Mouse (Mus musculus): ENCODE data around the gene Thbs2.

Thbs2 gene

DNA sequence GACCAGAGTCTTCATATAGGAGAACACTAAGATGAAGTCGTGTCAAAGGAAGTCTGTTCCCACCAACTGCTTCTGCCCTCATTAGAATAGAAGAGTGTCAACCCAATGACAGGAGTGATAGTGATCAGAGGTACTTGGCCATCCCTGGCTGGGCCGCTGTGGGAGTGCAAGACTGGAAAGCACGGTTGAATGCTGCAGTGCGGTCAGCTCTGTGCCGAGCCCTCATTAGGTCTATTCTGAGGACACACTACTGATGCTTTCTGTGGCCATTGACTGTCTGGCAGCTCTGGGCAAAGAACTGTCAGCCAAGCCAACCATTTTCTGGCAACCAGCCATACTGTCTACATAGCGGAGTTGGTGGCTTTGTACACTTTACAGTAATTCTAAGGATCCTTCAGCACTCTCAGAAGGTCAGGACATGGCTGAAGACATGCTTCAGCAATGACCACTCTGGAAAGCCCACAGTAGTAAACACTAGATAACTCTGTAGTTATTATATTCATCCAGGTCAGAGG lies 2.3 kb upstream of the Thbs2 start:
- no peak for ATAC-seq (ENCODE audit: low TSS enrichment)

DNA sequence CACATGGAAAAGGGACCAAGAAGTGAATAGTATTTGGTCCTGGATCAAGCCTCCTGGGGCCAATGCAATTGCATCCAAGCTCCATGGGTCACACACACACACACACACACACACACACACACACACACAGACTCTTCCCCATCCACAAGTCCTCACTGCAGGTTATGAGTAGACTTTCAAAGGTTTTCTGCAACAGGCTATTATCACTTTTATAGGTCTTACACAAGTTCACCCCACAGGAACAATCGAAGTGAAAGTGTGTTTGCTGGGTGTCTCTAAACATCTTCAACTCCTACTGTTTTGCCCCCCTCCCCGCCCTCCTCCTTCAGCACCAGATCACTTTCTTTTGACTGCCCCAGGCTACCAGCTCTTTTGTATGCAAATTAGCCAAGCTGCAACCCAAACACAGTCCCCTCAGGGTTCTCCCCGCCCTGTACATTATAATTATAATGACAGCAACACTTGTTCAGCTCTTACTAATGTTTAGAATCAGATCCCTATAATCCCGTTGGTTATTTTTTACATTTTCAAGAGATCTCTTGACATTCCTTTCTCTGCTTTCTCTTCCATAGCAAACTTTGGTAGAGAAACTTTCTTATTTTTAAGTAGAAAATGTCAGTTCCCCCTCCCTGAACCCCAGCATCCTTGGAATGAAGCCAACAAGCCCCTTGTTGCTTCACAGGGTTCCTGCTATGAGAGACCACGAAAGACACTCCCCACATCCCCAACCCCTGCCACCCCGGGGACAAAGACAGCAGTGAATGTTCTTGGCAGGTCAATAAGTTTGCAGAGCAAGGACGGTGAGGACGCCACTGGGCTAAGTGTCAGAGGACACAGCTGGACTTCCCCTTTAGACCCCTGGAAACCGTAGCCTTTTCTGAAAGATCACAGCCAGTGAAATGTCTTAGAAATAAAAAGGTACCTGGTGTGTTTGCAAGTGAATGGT lies 714 bp downstream of the Thbs2 start:
- no peak for ATAC-seq (ENCODE audit: low TSS enrichment)

DNA sequence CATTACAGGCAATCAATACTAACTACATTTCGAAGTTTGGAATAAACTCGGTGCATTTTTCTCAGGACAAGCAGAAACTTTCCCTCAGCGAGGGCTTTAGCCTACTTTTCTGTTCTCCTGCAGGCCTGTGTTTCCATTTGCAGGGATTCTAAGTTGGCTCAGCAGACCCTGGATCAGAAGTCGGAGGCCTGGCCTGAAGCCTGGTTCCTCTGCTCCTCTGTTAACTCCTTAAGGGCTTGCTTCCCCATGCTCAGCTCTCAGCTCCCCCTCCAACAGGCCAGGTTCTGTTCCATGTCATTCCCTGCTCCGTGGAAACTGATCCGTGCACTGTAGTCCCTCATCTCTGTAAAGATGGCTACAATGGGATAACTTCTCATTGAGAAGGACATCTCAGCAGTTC lies 2.1 kb downstream of the Thbs2 start:
- ATAC-seq (ENCODE audit: low TSS enrichment) = no peak

DNA sequence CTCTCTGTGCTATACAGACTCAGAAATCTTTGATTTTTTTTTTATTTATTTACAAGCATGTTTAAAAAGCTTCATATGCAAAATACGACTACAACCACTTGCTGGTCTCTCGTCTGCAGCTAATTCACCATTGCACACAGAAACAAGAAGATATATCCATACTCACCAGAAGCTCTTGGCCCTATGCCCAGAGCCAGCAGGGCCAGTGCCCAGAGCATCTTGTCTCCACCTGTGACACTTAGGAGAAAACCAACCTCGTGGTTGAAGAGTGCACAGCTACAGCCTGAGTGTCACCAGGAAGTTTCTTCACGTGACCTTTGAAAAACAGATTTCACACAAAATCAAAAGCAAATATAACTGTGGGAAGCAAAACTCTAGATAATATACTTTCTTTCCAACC lies 2.8 kb downstream of the Thbs2 start:
- no peak for ATAC-seq (ENCODE audit: low TSS enrichment)

DNA sequence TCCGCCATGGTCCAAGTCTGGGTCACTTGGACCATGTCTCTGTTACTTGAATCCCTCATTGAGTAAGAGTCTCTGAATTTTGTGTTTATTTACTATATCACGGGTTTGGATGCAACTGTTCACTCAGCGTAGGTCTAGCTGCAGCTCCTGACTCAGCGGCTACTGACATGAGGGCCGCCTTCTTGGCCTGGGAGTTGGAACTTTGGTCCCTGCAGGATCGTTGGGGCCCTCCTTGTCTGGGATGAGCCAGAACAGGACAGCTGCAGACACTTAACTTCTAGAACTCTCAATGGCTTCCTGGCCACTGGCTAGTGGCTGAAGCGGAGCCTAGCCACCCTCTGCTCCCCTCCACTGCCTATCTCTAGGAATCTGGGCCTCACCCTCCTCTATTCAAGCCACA lies 11.2 kb downstream of the Thbs2 start:
- ATAC-seq (ENCODE audit: low TSS enrichment) = no peak

DNA sequence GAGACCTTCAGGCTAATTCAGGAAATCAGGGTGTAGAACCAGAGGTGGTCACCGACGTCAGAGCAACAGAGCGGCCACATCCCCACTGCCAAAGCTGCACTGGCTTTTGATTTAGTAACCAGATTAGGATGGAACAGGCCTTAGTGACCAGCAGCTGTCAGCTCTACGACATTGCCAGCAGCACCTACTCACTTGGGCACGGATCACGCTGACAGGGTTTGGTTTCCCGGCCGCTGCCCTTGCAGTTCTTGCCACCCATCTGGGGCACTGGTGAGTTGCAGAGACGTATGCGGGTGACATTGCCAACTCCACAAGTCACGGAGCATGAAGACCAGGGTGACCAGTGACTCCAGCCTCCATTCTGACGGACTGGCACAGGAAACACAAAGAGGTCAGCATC lies 13.0 kb downstream of the Thbs2 start:
- ATAC-seq (ENCODE audit: low TSS enrichment) = no peak

DNA sequence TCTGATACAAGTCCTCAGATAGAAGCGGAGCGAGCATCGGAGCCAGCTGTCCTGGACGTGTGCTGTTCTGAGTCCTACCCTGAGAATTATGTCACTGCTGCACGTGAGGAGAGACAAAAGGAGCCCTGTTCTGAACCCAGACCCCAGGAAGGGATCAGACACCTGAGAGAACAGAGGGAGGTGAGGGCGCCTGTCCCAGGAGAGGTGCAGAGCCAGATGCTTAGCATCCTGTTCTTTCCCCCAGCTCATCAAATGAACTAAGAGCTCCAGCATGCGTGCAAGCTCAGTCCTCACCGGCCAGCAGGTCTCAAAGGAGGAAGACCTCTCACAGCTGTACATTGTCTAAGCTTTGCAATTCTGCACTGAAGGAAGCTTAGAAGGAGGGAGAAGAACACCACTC lies 16.8 kb downstream of the Thbs2 start:
- ATAC-seq (ENCODE audit: low TSS enrichment) = 0 out of 2 replicates have a peak, but pooled peaks have one; percentile 22

DNA sequence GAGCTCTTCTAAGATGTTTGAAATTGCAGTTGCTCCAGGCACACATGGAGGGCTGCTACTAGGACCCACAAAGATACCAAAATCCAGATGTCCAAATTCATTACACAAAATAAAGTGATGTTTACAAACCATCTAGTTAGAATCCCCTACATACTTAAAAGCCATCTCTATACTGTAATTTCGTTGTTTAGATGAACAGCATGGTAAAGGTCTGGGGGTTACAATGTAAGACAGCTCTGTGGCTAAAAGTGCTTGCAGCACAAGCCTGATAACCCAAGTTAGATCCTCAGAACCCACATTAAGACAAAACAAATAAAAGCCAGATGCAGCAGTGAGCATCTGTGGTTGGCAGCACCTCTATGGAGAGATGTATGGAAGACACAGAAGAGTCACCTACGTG lies 18.5 kb downstream of the Thbs2 start:
- no peak for ATAC-seq (ENCODE audit: low TSS enrichment)

DNA sequence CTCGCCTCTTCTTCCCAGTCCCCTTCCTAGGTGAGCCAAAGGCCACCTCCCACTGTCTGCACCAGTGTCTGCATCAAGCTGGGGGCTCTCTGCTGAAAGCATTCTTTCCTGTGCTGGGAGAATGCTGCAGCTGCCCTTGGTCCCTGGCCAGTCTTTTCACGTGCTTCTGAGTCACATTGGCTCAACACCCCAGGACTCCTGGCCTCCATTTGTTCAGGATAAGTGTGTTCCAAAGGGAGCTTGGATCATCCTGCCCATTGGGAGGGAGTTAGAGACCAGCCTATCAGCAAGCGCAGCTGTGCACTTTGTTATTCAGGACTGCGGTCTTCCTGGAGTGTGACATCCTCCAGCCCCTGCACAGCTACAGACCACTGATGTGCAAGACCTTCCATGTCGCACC lies 21.6 kb downstream of the Thbs2 start:
- peak; percentile 39; the same call in 1 of the 2 replicates for ATAC-seq (ENCODE audit: low TSS enrichment)

DNA sequence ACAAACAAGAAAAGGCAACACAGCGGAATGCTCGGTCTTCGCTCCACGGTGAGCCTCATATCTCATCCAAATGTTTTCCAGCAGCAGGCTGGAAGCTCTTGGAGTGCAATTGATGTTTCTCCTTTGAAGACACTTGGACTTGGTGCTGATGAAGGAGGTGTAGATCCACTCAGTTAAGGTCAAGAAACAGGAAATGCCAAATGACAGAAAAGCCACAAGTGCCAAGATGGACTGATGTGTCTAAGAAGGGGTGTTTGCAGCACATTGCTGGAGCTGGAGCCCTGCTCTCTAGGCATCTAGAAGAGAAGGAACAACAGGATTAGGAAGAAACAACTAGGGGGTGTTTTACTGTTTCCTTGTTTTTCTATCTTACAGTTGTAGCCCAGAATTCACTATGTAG lies 26.8 kb downstream of the Thbs2 start:
- ATAC-seq (ENCODE audit: low TSS enrichment) = no peak

DNA sequence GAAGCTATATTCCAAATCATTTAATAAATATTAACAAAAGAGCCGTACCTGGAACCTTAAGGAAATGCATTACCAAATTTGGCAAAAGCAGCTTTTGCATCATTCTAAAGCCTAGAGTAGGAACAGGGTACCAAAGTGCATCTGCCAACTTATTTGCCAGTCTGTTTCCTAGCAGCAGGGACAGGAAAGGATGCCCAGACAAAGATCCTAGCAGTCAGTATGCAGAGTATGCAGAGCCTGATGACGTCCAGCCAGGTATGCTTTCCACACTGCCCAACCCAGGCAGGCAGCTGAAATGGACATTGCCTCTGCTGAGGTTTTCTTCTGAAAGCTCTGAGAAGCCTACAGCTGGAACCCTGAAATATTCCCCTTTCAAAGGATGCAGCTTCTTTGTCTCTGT lies 27.6 kb downstream of the Thbs2 start:
- ATAC-seq (ENCODE audit: low TSS enrichment) = no peak

DNA sequence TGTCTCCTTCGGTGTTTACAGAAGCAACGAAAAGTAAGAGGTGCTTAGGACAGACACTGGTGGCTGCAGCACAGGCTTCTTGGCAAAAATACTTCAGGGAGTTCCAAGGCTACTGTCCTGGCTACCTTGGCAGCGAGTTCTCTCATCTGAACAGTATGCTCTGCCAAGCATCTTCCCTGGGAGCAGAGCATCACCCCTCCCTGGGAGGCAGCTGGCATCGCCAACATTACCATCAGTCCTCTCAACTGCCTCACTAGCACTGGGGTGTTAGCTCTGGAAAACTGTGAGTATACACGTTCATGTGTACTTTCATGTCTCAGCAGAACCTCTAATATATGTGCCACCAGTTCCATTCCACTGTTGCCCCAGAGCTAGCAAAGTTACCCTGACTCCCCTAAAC lies 30.7 kb downstream of the Thbs2 start:
- no peak for ATAC-seq (ENCODE audit: low TSS enrichment)

DNA sequence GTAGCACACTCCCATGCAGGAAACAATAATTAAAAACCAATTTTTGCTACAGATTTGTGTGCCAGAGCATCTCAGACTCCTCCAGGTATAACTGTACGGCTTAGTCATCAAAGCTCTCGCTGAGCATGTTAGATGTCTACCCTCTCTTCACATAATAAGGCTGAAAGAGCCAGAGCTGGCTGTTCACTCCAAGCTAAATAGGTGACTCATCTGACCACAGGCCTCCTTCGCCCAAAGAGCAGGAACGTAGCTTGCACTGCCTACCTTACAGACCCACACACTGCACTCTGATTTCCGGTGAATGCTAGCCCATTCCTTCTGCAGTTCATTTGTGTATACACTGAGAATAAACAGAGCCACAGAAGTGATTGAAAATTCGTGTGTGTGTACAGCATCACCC lies 31.6 kb downstream of the Thbs2 start:
- ATAC-seq (ENCODE audit: low TSS enrichment) = no peak

DNA sequence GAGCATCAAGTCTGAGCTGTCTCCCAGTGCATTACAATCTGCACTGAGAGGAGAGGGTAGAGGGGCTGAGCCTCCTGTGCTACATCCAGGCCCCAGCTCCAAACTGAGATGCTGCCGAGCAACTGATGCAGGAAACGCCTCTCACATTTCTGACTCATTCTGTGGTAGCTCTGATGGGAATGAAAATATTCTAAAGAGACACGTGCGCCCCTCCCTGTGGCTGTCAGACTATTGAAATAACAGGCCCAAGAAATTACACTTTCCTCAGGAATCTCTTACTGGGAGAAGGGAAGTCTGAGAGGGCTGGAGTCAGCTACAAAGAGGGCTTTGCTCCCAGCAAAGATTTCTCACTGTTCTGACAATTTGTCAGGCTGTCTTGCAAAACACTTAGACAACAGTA lies 34.3 kb downstream of the Thbs2 start:
- peak; percentile 40; the same call in 1 of the 2 replicates for ATAC-seq (ENCODE audit: low TSS enrichment)

DNA sequence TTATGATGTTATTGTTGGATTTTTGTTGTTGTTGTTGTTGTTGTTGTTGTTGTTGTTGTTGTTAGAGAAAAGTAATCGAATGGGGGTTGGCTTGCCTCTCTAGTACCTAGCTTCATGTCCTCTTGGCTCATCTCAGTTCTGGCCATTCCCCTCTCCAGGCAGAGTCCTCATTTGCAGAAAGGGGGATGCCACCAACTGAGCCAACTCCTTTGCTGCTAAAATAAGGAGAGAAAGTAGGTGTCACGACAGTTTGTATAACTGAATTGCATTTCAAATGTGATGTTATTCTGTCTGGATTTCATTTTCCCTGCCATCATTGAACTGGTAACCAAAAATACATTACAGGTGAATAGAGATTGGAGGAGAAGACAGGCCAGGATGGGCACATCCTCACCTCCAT lies 35.9 kb downstream of the Thbs2 start:
- ATAC-seq (ENCODE audit: low TSS enrichment) = peak; percentile 73

DNA sequence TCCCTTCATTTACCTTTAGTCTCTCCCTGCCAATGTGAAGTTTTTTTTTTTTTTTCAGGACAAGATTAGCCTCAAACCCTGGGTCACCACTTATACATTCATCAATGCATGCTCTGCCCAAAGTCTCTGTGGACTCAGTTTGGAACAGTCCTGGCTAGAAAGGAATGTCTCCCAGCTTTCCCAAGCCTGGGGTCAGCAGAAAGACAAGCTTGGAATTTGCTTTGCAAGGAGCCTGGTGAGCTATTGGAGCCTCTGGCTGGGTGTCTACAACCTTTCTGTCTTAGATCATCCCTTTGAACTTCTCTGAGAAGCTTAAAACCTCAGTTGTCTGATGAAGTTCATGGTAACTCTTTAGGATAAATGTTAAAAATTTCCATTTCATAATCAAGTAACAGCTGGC lies 36.9 kb downstream of the Thbs2 start:
- no peak for ATAC-seq (ENCODE audit: low TSS enrichment)

DNA sequence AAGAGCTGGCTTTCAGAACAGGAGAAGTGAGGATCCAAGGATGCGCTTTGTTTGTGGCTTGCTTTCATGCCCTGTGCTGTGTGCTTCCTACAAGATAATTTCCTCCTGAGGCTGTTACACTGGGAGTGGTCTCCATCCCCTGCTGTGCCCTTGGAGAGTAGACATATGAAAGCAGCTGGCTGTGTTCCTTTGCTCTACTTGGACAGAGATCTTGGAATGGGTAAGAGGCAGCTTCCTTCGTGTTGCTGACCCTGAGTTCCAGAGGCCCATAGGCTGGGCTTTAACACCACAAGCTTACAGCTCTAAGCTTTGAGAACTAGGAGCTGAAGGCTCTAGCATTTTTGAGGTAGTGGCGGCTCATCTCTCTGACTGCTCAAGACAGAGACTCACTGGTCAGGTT lies 39.1 kb downstream of the Thbs2 start:
- no peak for ATAC-seq (ENCODE audit: low TSS enrichment)

DNA sequence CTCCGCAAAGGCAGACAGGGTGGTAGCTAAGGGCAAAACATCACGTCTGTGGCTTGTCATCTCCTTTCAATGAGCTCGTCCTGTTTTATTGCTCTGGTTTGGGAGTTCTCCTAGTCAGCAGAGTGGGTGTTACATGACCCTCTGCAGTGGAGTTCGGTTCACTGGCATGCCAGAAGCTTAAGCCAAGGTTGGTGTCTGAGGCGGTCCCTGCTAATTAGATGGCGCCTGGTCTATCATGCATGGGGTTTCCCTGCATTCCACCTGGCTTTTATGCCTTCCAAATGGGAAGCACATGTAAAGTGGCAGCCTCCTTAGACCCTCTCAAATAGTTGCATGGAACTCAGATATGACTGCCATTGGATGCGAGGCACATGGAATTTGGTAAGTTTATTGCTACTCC lies 42.0 kb downstream of the Thbs2 start:
- ATAC-seq (ENCODE audit: low TSS enrichment) = no peak

DNA sequence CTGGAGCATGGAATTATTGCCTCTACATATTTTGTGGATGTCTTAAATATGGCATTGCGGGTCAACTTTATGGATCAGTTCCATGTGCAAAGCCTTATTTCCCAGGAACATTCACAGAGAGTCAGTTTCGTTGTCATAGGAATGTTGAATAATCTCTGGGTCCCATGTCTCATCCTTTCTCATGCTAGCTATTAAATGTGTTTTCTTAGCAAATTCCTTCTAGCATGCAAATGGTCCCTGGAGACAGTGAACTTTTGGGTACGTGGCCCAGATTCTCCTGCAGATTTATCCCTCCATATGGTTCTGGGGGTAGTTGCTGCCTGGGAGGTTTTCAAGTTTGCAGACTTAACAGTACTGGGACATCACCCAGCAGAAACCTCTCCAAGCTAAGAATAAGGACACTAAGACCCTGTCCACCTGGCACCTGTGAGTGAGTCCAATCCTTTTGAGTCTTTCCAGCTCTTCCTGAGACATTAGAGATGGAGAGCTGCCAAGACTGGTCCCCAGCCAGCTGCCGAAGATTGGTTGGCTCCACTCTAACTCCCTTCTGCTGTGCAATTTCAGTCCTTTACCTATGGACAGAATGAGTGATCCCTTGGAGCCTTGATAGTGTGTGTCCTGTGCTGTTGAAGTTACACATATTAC lies 45.9 kb downstream of the Thbs2 start:
- peak; percentile 94 for ATAC-seq (ENCODE audit: low TSS enrichment)

DNA sequence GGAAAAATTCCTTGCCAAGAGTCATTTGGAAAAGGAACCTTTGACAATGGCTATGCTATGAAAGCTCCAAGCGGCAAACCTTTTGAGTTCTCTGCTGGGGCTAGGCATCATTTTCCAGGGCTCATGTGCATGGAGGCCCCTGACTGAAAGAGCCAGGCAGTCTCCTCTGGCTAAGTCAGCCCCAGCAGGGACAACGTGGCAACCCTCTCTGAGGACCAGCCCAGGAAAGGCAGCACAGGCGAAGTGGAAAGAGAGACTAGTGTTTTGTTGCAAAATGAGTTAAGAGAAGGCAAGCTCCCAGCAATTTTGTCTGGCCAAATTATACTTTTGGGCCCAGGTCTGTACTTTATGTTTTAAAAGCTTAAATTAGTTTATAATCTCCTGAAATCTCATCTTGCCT lies 50.0 kb downstream of the Thbs2 start:
- no peak for ATAC-seq (ENCODE audit: low TSS enrichment)

DNA sequence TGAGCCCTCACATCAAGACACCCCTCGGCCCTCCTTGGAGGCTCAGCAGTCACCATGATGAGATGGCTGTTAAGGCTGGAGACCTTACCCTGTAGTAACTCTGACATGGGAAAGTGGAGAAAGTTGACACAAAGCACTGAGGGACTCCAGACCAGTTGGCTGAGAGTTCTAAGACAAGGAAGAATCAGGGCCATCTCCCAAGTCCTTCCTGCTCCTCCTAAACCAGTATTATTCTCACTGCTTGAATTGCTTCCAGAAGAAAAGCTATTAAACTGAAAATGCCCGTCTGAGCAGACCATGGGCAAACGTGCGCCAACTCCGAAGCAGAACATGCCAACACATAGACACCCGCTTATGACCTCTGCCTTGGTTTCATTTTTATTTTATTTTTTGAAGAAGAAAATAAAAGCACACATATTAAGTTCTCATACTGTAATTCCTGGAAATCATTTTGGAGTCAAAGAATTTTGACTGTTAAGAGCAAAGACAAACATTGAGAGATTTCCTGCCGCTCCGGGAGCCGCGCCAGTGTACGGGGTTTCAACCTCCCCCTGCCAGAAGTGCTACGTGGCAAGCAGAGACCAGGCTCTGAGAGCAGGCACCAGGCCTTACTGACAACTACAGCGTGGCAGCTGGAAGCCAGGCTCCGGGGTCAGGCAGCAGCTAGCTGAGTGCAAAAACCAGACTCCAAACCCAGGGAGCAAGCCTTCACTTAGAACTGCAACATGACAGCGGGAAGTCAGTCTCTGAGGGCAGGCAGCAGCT lies 53.5 kb downstream of the Thbs2 start:
- ATAC-seq (ENCODE audit: low TSS enrichment) = no peak

DNA sequence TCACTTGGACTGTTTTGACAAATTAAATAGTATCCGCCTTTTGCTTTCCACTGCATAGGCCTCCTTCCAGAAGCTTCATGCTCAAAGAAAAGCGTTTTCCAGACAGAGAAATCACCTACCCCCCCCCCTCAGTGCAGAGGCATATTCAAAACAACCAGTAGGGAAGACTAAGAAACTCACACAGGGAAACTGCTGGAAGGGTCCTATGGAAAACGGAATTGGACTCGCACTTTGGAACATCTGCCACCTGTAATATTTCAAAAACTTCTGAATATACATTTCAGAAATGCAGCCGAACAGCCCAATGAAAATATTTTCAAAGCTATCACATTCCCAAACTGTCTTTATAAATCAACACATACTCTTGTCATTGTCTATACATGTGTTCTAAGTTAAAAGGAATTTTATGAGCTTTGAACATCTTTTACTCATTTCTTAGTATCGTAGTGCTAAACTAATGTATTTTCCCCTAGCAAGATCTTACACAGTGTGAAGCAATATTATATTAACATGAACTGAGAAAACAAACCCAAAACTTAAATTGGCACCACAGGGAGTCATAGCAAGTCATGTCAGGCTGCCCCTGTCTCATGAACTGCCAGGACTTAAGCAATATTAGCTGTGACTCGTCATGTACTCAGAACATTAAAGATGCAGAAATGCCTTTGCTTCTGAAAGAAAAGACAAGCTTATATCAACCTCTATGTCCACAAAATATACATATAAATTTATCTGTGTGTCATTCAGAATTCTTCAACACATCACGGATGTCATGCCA lies 58.3 kb downstream of the Thbs2 start:
- no peak for ATAC-seq (ENCODE audit: low TSS enrichment)

All from frontal cortex, adult (tissue).